Mouse (Mus musculus) embryonic facial prominence, embryonic 15.5 days (tissue): ENCODE measurements at regions not wholly inside any gene's neighbourhood (a gene's known extent, or its start where the extent isn't known, plus 50 kb on each side); places are given as distances from the start of the nearest gene placed in this dataset.

ENCODE experiments used
- ATAC-seq: fragments of 200-750 bp; cut with Nextera tagmentation; 2 replicates; pipeline ENCODE4 v1.8.0; 2017; ENCODE audit warnings: low read depth, moderate TSS enrichment; ENCODE audit not compliant: insufficient number of reproducible peaks, low FRiP score, low TSS enrichment
- H3K27ac ChIP-seq: fragments of 300-500 bp; sonication (generic); replicated peaks from 2 replicates; pipeline ENCODE4 v1.5.1; 2015; ENCODE audit warnings: mild to moderate bottlenecking, inconsistent platforms
- H3K27me3 ChIP-seq: fragments of 300-500 bp; sonication (generic); 2 replicates; pipeline ENCODE4 v1.6.1; 2015; ENCODE audit warnings: inconsistent platforms
- H3K36me3 ChIP-seq: fragments of 300-500 bp; sonication (generic); 2 replicates; pipeline ENCODE4 v1.6.1; 2015; ENCODE audit warnings: mild to moderate bottlenecking, inconsistent platforms
- H3K4me1 ChIP-seq: fragments of 300-500 bp; sonication (generic); 2 replicates; pipeline ENCODE4 v1.6.1; 2015; ENCODE audit warnings: inconsistent platforms
- H3K4me2 ChIP-seq: fragments of 300-500 bp; sonication (generic); replicated peaks from 2 replicates; pipeline ENCODE4 v1.6.1; 2015; ENCODE audit warnings: mild to moderate bottlenecking, inconsistent platforms
- H3K4me3 ChIP-seq: fragments of 300-500 bp; sonication (generic); replicated peaks from 2 replicates; pipeline ENCODE4 v1.5.1; 2015; ENCODE audit warnings: mild to moderate bottlenecking, inconsistent platforms
- H3K9ac ChIP-seq: fragments of 300-500 bp; sonication (generic); 2 replicates; pipeline ENCODE4 v1.6.1; 2015; ENCODE audit warnings: inconsistent platforms
- H3K9me3 ChIP-seq: fragments of 300-500 bp; sonication (generic); replicated peaks from 2 replicates; pipeline ENCODE4 v1.6.1; 2016; ENCODE audit warnings: inconsistent platforms
- WGBS: fragments of 180-500 bp; shearing (Covaris S2); methylation state at CpG from one replicate; pipeline ENCODE4 v1.1.7; 2015; 5-methylcytosine and 5-hydroxymethylcytosine counted together

DNA sequence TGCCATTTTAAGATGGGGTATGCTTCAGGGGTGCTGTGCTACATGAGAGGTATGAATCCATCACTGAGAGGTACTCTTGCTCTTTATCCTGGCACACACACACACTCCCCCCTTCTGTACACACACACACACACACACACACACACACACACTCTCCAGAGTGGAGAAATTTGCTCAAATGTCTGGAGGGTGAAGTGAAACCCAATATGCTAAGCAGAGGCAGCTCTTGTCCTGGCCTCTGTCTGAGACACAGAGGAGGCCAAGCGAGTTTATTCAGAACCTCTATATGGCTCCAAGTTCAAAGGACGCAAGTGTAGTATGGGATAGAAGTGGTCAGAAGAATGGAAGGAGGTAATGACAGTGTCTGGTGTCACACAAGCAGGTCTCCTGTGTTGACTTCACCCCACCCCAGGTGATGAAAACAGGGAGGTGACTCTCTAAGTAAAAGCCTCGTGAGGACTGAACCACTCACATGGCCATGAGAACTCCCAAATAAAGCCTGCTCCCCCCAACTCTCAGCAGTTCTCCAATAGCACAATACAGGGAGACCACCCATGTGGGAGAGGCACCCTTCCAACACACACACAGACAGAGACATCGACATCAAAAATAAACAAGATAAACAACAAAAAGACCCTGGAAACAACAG, 164.6 kb upstream of the Klf14 start:
- ATAC-seq, result no peak
- Histone ChIP-seq H3K9me3 (no peaks in the 10 kb centered on the region), H3K27me3 (no peaks in the 10 kb centered on the region)

DNA sequence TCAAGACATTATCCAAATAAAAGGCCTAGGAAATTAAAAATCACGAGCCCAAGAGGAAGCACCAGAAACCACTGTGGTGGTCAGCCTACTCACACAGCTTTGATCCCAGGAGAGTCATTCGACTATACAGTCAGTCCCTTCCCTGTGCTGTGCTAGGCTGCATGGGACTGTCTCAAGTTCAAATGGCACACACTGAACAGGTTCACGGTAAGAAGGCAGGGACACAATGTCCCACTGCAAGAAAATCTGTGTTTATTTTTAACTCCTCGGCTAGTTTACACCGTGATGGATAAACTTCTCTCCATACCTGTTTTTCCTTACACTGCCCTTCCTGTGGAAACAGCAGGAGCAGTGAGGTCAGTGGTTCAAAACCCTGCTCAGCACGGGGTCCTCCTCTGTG, 165.2 kb upstream of the Klf14 start:
- no peak overlapping the region for H3K4me2 ChIP-seq
- H3K36me3 ChIP-seq, result no peaks in the 10 kb centered on the region
- H3K9ac ChIP-seq, result no peak overlapping the region
- H3K9me3 ChIP-seq, result no peaks in the 10 kb centered on the region
- H3K27me3 ChIP-seq, result no peaks in the 10 kb centered on the region
- H3K4me1 ChIP-seq, result peaks cover 10% of the 10 kb centered on the region; the same call in 1 of the 2 replicates
- no peak overlapping the region for H3K4me3 ChIP-seq
- 66% methylated on average over 6 of the region's 6 CpGs for WGBS
- H3K27ac ChIP-seq, result no peak overlapping the region
- no peak for ATAC-seq

More for the DNA sequence above, 164.6 kb upstream of the Klf14 start:
- Histone ChIP-seq H3K9ac (no peak overlapping the region), H3K4me2 (no peak overlapping the region), H3K4me3 (no peak overlapping the region), H3K36me3 (no peaks in the 10 kb centered on the region), H3K27ac (no peak overlapping the region), H3K4me1 (peaks cover 10% of the 10 kb centered on the region; the same call in 1 of the 2 replicates)
- 73% methylated on average over 4 of the region's 4 CpGs for WGBS

GRCm38 (mm10) chr6:31124872-31125271, 166.0 kb upstream of the Klf14 start:
- ATAC-seq, result no peak
- Histone ChIP-seq H3K4me1 (peaks cover 10% of the 10 kb centered on the region; the same call in 1 of the 2 replicates), H3K9ac (no peak overlapping the region), H3K27ac (no peak overlapping the region), H3K27me3 (no peaks in the 10 kb centered on the region), H3K4me3 (no peak overlapping the region), H3K9me3 (no peaks in the 10 kb centered on the region), H3K36me3 (no peaks in the 10 kb centered on the region), H3K4me2 (no peak overlapping the region)
- 83% methylated on average over 4 of the region's 4 CpGs for WGBS

- Histone ChIP-seq H3K4me2 (peak overlapping the region; percentile 33), H3K27me3 (no peaks in the 10 kb centered on the region), H3K9me3 (no peaks in the 10 kb centered on the region), H3K9ac (no peak overlapping the region), H3K27ac (peak overlapping the region; percentile 76), H3K4me3 (peak overlapping the region; percentile 18), H3K36me3 (no peaks in the 10 kb centered on the region), H3K4me1 (peaks cover 10% of the 10 kb centered on the region; the same call in 1 of the 2 replicates)
- WGBS, result 65% methylated on average over 19 of the region's 19 CpGs
- ATAC-seq, result no peak
Observed at GRCm38 (mm10) chr6:31125328-31126118, 166.6 kb upstream of the Klf14 start.

DNA sequence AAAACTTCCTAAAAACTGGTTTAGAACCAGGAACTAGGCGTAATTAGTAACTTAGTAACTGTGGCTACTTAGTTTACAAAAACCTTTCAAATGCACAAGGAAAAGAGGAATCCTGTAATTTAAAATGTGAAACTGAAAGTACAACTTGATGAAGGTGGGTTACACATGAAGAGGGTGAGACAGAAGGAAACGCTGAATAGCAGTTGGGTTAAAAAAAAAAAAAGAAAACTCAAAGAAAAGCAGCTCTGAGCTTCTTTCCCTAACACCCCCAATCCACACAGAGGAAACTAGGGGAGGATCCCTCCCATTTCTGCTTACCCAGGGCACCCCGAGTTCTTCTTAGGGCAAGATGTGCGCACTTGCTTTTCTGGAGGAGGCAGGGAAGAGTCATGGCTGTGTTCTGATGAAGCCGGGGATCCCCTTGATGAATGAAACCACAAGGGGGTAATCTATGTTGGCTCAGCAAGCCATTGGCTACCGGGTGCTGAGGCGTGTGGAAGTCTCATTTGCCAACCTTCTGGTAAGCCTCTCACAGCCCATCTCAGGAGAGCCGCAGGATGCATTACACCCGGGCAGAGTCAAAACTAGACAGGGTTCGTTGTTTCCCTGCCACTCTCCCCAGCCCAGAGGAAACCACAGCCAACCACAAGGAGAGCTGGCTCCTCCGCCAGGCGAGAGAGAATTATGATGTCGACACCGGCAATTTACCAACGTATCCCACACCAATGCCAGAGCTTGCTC, 167.4 kb upstream of the Klf14 start:
- Histone ChIP-seq H3K9ac (no peak overlapping the region), H3K36me3 (no peaks in the 10 kb centered on the region), H3K27ac (peak overlapping the region; percentile 76), H3K4me3 (peak overlapping the region; percentile 18), H3K9me3 (no peaks in the 10 kb centered on the region), H3K4me2 (peak overlapping the region; percentile 33), H3K4me1 (peaks cover 6% of the 10 kb centered on the region; the same call in 1 of the 2 replicates), H3K27me3 (no peaks in the 10 kb centered on the region)
- peak; percentile 74 for ATAC-seq
- 64% methylated on average over 15 of the region's 15 CpGs for WGBS

- no peaks in the 10 kb centered on the region for H3K27me3 ChIP-seq
- H3K36me3 ChIP-seq, result no peaks in the 10 kb centered on the region
- no peak overlapping the region for H3K9ac ChIP-seq
- no peak overlapping the region for H3K4me3 ChIP-seq
- H3K27ac ChIP-seq, result no peak overlapping the region
- H3K9me3 ChIP-seq, result no peaks in the 10 kb centered on the region
- ATAC-seq, result no peak
- H3K4me2 ChIP-seq, result no peak overlapping the region
- peaks cover 6% of the 10 kb centered on the region; the same call in 1 of the 2 replicates for H3K4me1 ChIP-seq
- WGBS, result 80% methylated on average over 7 of the region's 7 CpGs
Observed at GRCm38 (mm10) chr6:31129170-31129569, 170.3 kb upstream of the Klf14 start.

DNA sequence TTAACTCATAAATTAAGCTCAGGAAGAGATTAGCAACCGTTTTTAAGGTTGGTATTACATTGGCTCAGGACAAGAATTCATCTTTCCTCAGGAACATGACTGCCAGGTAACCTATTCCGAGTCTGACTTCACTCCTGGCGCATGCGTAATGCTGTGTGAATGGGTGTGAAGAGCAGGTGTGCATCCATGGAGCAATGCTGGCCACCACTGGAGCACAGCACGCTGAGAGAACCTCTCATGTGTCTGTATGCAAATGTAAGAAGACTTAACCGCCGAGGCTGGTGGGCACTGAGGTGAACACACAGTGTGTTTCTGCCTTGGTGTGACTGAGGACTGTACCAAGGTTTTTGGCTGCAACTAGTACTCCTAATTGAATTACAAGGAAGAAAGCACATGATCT, 171.1 kb upstream of the Klf14 start:
- Histone ChIP-seq H3K9ac (no peak overlapping the region), H3K4me2 (no peak overlapping the region), H3K4me1 (peaks cover 10% of the 10 kb centered on the region; the same call in 1 of the 2 replicates), H3K27ac (no peak overlapping the region), H3K9me3 (no peaks in the 10 kb centered on the region), H3K27me3 (no peaks in the 10 kb centered on the region), H3K36me3 (no peaks in the 10 kb centered on the region), H3K4me3 (no peak overlapping the region)
- no peak for ATAC-seq
- 80% methylated on average over 7 of the region's 7 CpGs for WGBS

GRCm38 (mm10) chr6:31130522-31130921, 171.6 kb upstream of the Klf14 start:
- H3K4me2 ChIP-seq, result no peak overlapping the region
- H3K9me3 ChIP-seq, result no peaks in the 10 kb centered on the region
- peaks cover 10% of the 10 kb centered on the region; the same call in 1 of the 2 replicates for H3K4me1 ChIP-seq
- H3K27me3 ChIP-seq, result no peaks in the 10 kb centered on the region
- H3K27ac ChIP-seq, result no peak overlapping the region
- H3K9ac ChIP-seq, result no peak overlapping the region
- H3K4me3 ChIP-seq, result no peak overlapping the region
- no peak for ATAC-seq
- H3K36me3 ChIP-seq, result no peaks in the 10 kb centered on the region
- 81% methylated on average over 1 of the region's 1 CpGs for WGBS

DNA sequence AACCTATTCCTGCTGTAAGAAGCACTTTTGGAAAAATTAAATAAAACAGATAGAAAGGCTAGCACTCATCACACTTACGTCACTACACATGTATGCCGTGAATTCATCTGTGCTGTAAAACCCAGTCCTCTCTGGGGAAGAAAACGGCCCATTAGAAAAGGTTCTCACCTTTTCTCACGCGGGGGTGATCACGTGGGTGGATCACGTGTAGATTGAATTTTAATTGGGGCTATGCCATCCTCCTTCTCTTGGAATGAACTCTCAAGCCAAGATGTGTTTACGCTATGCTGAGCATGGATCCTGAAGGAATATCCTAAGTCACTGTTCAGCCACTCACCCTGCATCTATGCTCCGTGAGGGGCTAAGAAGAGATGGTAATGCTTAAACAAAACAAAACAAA, 172.8 kb upstream of the Klf14 start:
- ATAC-seq, result no peak
- Histone ChIP-seq H3K27ac (no peak overlapping the region), H3K9me3 (no peaks in the 10 kb centered on the region), H3K36me3 (no peaks in the 10 kb centered on the region), H3K4me1 (0 out of 2 replicates have a peak, but pooled peaks cover 5% of the 10 kb centered on the region), H3K27me3 (no peaks in the 10 kb centered on the region), H3K4me2 (no peak overlapping the region), H3K4me3 (no peak overlapping the region), H3K9ac (no peak overlapping the region)
- WGBS, result 76% methylated on average over 9 of the region's 9 CpGs

- H3K27me3 ChIP-seq, result no peaks in the 10 kb centered on the region
- H3K4me3 ChIP-seq, result no peak overlapping the region
- no peak overlapping the region for H3K27ac ChIP-seq
- H3K9me3 ChIP-seq, result no peaks in the 10 kb centered on the region
- no peak for ATAC-seq
- no peaks in the 10 kb centered on the region for H3K36me3 ChIP-seq
- H3K4me1 ChIP-seq, result 0 out of 2 replicates have a peak, but pooled peaks cover 5% of the 10 kb centered on the region
- 52% methylated on average over 8 of the region's 8 CpGs for whole genome bisulfite sequencing
- H3K4me2 ChIP-seq, result no peak overlapping the region
- no peak overlapping the region for H3K9ac ChIP-seq
Observed at GRCm38 (mm10) chr6:31132396-31133190, 173.7 kb upstream of the Klf14 start.
